Mouse (Mus musculus): ENCODE results near the gene Megf11.

The Megf11 gene

DNA sequence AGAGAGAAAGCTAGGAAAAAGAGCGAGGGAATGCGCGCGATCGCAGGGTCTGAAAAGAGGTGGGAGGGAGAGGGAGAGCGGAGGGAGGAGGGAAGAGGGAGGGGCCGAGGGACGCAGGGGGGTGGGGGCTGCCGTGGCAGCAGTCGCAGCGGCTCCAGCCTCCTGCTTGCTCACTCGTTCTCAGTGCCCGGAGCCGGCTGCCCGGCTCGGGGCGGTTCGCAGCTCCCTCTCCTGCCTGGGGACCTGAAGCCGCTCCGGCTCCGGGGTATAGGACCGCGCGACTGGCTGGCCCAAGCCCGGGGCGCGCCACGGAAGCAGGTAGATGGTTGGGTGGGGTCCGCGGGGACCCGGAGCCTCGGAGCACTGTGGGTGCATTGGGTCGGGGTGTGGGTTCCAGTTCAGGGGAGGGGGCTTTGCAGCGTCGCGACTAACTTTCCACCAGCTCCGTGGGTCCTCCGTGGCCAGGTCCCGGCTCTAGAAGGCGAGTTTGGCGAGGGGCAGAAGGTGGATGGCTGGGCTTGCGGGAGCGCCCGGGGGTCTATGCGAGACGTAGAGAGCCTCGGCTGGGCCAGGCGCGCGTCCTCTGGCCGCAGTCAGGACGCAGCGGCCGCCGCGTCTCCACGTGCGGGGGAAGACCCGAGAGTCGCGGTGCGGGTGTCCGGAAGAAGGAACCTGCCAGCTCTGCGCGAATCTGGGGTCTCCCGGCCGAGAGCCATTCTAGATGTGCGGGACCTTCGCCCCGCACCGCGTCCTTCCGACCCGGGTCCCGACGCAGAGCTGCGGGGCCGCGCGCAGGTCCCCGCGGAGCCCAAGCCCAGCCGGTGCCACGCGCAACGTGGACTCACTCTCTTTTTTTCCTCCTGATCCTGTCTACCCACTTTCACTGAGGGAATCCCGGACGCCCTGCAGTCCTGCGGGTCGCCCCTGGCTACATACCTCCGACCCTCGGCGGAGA is at the start of gene Megf11:
Gene Megf11 (plus strand): TSS at position 116 of the 955 bp plus-strand sequence.
- DNase-seq (ENCODE audit: low read depth, low spot score), result peak; percentile 42

- no peak for DNase-seq (ENCODE audit: low read depth, low spot score)
Measured at GRCm38 (mm10) chr9:64335825-64336224, 49.6 kb upstream of the Megf11 start.

DNA sequence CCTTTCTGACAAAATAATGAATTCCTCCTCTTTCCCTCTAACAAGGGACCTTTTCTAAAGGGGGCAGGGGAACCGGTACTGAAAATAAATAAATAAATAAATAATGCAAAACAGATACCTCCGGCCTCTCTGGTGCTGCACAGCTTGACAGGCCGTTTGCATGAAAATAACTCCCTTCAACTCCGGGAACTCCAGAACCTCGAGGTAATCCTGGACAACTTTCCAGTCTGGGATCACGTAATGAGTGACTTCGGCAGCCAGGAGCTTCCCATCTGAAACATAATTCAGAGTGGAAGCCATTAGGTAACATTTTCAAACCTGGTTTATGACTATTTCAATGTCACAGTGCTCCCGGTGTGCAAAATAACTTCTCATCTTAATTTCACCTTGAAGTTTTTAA is 46.1 kb upstream of the Megf11 start:
- DNase-seq (ENCODE audit: low read depth, low spot score), result no peak

GRCm38 (mm10) chr9:64340351-64341253 is 44.8 kb upstream of the Megf11 start:
- peak; percentile 62 for DNase-seq (ENCODE audit: low read depth, low spot score)

GRCm38 (mm10) chr9:64341254-64341566 is 44.2 kb upstream of the Megf11 start, which contains the start of gene Dis3l:
Dis3l (minus strand) TSS chr9:64341288.
- DNase-seq (ENCODE audit: low read depth, low spot score), result no peak

- DNase-seq (ENCODE audit: low read depth, low spot score), result no peak
Measured at GRCm38 (mm10) chr9:64341671-64342070, 43.8 kb upstream of the Megf11 start.

GRCm38 (mm10) chr9:64343656-64344055 is 41.8 kb upstream of the Megf11 start:
- DNase-seq (ENCODE audit: low read depth, low spot score), result no peak

DNA sequence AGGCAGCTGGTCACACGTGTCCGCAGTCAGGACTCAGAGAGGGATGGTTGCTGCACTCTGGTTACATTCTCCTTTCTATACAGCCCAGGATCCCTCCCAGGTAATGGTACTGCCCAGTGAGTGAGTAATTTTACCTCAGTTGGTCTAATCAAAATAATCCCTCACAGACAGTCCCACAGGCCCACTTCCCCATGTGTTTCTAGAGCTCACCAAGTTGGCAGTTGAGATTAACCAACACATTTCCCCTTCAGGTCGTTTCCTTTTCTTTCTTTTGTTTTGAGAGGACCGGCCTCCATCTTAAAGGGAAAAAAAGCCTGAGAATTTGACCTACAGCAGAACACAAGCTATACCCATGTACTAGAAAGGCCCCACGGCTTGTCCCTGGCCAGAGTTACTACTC is 39.5 kb upstream of the Megf11 start:
- no peak for DNase-seq (ENCODE audit: low read depth, low spot score)

DNA sequence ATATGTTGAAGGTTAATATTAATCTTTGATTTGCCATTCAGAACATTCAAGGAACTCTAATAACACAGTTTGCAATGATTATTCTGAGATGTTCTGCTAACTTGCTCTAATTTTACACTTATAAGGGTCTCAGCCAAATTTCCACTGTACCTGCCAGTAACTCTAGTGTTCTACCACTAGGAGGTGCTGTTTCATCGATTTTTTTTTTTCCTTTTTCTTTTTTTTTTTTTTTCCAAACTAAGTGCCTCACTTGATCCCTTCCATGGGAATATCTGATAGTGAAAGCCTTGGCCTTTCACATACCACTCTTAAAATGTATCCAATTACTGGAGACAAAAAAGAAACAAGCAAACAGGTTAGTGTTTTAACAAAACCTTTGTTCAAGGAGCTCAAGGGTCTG is 38.0 kb upstream of the Megf11 start:
- no peak for DNase-seq (ENCODE audit: low read depth, low spot score)

GRCm38 (mm10) chr9:64349490-64349889 is 35.9 kb upstream of the Megf11 start:
- DNase-seq (ENCODE audit: low read depth, low spot score), result no peak

DNA sequence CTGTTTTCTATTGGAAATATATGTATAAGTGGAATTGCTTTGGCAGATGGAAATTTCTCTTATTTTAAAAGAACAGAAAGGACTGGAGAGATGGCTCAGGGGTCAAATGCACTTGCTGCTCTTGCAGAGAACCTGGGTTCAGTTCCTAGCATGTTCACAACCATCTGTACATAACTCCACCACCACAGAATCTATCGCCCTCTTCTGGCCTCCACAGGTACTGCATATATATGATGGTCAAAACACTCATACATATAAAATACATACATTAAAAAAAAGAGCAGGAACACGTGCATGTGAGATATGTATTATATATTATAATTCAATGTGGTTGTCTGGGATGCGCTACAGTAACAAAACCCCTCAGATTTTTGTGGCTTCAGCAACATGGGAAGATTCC is 34.2 kb upstream of the Megf11 start:
- DNase-seq (ENCODE audit: low read depth, low spot score), result no peak

DNA sequence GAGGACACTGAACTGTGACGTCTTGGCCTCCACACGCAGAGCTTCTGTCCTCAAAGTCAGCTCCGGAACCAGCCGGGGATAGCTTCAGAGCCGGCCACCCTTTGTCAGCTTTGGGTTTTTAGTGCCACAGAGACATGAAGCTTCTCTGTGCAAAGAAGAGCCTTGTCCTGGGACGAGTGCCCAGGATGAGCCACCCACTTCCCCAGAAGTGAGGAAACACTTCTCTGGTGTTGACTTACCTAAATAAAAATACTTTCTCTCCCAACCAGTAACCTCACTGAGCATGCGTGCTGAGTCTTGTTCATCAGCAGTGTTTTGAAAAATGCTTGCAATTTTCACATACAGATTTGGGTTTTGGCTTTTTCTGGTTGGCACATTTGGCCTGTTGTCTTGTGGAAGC is 29.8 kb upstream of the Megf11 start:
- DNase-seq (ENCODE audit: low read depth, low spot score), result no peak

GRCm38 (mm10) chr9:64361231-64361950 is 24.0 kb upstream of the Megf11 start:
- DNase-seq (ENCODE audit: low read depth, low spot score), result no peak

- DNase-seq (ENCODE audit: low read depth, low spot score), result no peak
Measured at GRCm38 (mm10) chr9:64369871-64370270, 15.6 kb upstream of the Megf11 start.

DNA sequence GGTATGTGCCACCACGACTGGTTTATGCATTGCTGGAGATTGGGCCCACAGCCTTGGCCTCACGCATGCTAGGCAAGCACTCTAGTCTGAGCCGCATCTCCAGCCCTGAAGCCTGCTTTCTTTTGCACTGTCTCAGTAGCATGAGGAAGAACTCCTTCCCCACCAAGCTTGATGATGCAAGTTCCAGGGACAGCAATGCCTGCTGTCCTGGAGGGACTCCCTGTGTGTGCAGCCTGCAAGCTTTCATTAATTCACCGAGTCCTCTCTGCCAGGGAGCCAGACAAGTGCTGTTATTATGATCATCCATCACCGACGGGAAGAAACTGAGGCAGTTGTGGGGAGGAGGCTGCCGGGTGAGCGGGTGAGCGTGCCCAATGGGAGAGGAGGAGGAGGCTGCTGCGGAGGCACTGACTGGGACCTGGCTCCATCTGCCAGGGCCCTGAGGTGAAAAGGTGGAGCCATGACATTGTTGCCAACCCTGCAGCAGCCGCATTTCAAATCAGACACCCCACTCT is 14.1 kb upstream of the Megf11 start:
- no peak for DNase-seq (ENCODE audit: low read depth, low spot score)

- DNase-seq (ENCODE audit: low read depth, low spot score), result no peak
Measured at GRCm38 (mm10) chr9:64376380-64376779, 9.0 kb upstream of the Megf11 start.

DNA sequence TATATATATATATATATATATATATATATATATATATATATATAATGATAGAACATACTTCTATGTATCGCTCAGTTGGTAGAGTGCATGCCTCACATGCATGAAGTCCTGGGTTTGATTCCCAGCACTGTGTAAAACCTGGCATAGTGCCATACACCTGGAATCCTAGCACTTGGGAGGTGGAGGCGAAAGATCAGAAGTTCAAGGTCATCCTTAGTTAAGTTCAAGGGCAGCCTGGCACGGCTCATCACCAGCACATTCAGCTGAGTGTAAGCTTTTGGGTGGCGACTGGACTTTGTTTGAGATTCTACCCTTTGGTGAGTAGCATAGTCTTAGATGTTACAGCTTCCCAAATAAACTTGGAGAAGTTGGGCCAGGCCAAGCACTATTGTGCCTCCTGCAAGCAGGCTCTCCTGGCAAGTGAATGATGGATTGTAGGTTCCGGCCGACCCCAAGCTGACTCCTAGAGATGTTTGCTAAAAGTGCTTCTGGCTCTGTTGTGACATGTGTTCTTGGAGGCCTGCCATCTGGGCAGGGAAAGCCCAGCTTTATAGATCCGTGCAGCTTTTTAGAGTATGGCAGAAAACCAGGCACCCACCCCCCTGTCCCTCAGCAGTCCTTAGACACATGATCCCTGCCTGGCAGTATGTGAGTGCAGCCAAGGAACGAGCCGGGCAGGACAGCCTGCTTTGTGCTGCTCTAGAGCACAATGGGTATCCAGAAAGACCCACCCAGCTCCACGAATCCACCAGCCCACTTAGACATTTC is 2.2 kb upstream of the Megf11 start:
- no peak for DNase-seq (ENCODE audit: low read depth, low spot score)

GRCm38 (mm10) chr9:64386466-64387211 is 1.2 kb downstream of the Megf11 start:
- DNase-seq (ENCODE audit: low read depth, low spot score), result no peak

DNA sequence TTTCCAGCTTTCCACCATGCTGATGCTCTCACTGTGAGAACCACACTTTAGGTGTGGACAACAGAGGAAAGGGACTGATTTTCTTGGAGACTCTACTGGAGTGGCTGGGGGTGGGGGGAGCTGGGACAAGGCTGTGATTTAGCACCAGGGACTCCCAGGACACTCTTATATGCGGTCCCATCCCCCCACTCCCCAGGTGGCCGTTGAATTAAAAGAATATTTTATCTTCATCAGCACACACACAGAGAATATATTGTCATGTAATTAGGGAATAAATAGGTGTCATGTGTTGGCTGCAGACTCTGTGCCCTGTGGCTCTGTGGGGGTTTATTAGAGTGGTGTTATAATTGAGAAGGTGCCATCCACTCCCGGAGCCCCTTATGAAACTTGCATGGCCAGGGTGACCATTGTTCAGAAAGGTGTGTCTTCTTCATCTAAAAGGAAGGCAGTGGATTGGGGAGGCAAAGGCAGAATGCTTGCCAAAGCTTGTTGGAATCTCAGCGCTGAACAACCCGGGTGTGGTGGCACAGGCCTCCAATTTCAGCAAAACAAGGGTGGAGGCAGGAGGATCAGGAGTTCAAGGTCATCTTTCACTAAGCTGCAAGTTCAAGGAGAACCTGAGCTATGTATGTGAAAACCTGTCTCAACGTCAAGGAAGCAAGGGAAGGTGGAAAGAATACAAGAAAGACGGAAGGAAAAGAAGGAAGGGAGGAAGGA is 4.3 kb downstream of the Megf11 start:
- no peak for DNase-seq (ENCODE audit: low read depth, low spot score)

Data from embryo, embryonic 11.5 days (tissue).